Mouse (Mus musculus) midbrain, embryonic 16.5 days (tissue): ENCODE measurements around the gene Nr1h2. TPM values are rescaled to one million over a fixed set of nuclear protein-coding genes. Genes with fewer than 3 reads are reported as not detected.

Experiments
- ATAC-seq: fragments of 200-750 bp; cut with Nextera tagmentation; 2 replicates; pipeline ENCODE4 v1.8.0; 2017; ENCODE audit warnings: moderate TSS enrichment
- H3K27ac ChIP-seq: fragments of 300-500 bp; sonication (generic); 2 replicates; pipeline ENCODE4 v1.5.1; 2014; ENCODE audit warnings: mild to moderate bottlenecking, low read length, mixed read lengths
- H3K27me3 ChIP-seq: fragments of 300-500 bp; sonication (generic); 2 replicates; pipeline ENCODE4 v1.6.1; 2014; ENCODE audit warnings: low read depth, low read length, mixed read lengths; ENCODE audit not compliant: control insufficient read depth, insufficient read depth
- H3K36me3 ChIP-seq: fragments of 300-500 bp; sonication (generic); 2 replicates; pipeline ENCODE4 v1.6.1; 2014; ENCODE audit warnings: mild to moderate bottlenecking, low read length, moderate library complexity, mixed read lengths; ENCODE audit not compliant: control insufficient read depth, insufficient read depth
- H3K4me1 ChIP-seq: fragments of 300-500 bp; sonication (generic); 2 replicates; pipeline ENCODE4 v1.6.1; 2014; ENCODE audit warnings: mild to moderate bottlenecking, low read length, mixed read lengths; ENCODE audit not compliant: control insufficient read depth, insufficient read depth
- H3K4me2 ChIP-seq: fragments of 300-500 bp; sonication (generic); 2 replicates; pipeline ENCODE4 v1.6.1; 2014; ENCODE audit warnings: mild to moderate bottlenecking, low read length, mixed read lengths
- H3K4me3 ChIP-seq: fragments of 300-500 bp; sonication (generic); 2 replicates; pipeline ENCODE4 v1.5.1; 2014; ENCODE audit warnings: low read depth, mild to moderate bottlenecking, low read length, moderate library complexity, mixed read lengths
- H3K9ac ChIP-seq: fragments of 300-500 bp; sonication (generic); 2 replicates; pipeline ENCODE4 v1.6.1; 2014; ENCODE audit warnings: low read depth, low read length, mixed read lengths
- H3K9me3 ChIP-seq: fragments of 300-500 bp; sonication (generic); replicated peaks from 2 replicates; pipeline ENCODE4 v1.6.1; 2014; ENCODE audit warnings: mild to moderate bottlenecking, low read length, mixed read lengths; ENCODE audit not compliant: control insufficient read depth, poor library complexity, severe bottlenecking
- WGBS: fragments of 180-500 bp; shearing (Covaris S2); extraction: QIAGEN DNeasy Blood & Tissue Kit; methylation state at CpG from one replicate; pipeline ENCODE4 v1.1.7; 2014; 5-methylcytosine and 5-hydroxymethylcytosine counted together
- polyA plus RNA-seq: library from polyadenylated mRNA; unstranded; fragments of >200 nt; fragmentation: Nextera tagmentation; extraction: Ambion mirVana; gene quantifications from 2 replicates; pipeline ENCODE4 v1.2.1, GENCODE M21; 2015

Gene Nr1h2
- polyA plus RNA-seq, 1 experiment from 2014 or later, result 58.1 TPM

DNA sequence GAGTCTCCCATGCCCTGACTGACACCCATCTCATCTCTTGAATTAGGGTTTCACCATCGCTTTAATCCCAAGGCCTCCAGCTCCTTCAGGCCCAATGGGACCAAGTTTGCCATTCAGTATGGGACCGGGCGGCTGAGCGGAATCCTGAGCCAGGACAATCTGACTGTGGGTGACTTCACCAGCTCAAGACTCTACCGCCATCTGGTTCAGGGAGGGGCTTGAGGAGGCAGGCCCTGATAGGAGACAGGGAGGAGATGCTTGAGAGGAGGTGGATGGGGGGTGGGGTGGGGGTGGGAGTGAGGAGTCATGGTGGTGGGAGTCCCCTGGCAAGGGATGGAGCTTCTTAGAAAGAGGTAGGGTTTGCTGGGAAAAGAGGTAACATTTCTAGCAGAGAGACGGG lies 27.9 kb upstream of the Nr1h2 start:
- WGBS, result 85% methylated on average over 6 of the region's 6 CpGs
- Histone ChIP-seq H3K4me2 (no peak overlapping the region), H3K36me3 (no peaks in the 10 kb centered on the region), H3K27me3 (no peaks in the 10 kb centered on the region), H3K27ac (no peak overlapping the region), H3K4me3 (no peak overlapping the region), H3K9ac (no peak overlapping the region), H3K9me3 (no peaks in the 10 kb centered on the region), H3K4me1 (no peaks in the 10 kb centered on the region)
- no peak for ATAC-seq

- Histone ChIP-seq H3K4me1 (no peaks in the 10 kb centered on the region), H3K4me3 (no peak overlapping the region), H3K27me3 (no peaks in the 10 kb centered on the region), H3K36me3 (no peaks in the 10 kb centered on the region), H3K9ac (no peak overlapping the region), H3K9me3 (no peaks in the 10 kb centered on the region), H3K27ac (no peak overlapping the region), H3K4me2 (no peak overlapping the region)
- no peak for ATAC-seq
- WGBS, result 54% methylated on average over 5 of the region's 5 CpGs
Measured at GRCm38 (mm10) chr7:44576333-44576844, 22.6 kb upstream of the Nr1h2 start.

- H3K9me3 ChIP-seq, result no peaks in the 10 kb centered on the region
- no peaks in the 10 kb centered on the region for H3K27me3 ChIP-seq
- ATAC-seq, result no peak
- no peak overlapping the region for H3K27ac ChIP-seq
- no peaks in the 10 kb centered on the region for H3K36me3 ChIP-seq
- H3K4me2 ChIP-seq, result no peak overlapping the region
- H3K4me3 ChIP-seq, result no peak overlapping the region
- WGBS, result 67% methylated on average over 5 of the region's 5 CpGs
- no peak overlapping the region for H3K9ac ChIP-seq
- H3K4me1 ChIP-seq, result no peaks in the 10 kb centered on the region
Measured at GRCm38 (mm10) chr7:44572956-44573484, 19.3 kb upstream of the Nr1h2 start.

DNA sequence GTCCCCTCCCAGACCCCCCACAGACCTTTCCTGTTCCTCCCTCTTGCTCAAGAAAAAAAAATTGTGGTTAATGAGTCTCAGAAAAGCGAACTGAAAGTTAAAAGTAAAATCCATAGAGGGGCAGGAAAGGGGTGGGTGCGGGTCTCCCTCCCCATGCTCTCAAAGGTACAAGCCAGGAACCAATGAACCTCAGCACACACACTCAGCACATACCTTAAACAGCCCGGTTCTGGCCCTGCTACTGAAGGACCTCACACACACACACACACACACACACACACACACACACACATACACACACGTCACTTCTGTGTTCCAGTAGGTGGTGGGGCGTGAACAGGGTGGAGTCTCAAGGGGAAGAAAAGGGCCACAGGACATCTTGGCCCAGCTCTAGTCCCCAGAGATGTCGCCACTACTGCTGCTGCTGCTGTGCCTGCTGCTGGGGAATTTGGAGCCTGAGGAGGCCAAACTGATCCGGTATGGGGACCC lies 18.5 kb upstream of the Nr1h2 start, which contains the start of gene Napsa:
TSS of gene Napsa (plus strand) at position 168 of the 489 bp plus-strand sequence.
- Histone ChIP-seq H3K9me3 (no peaks in the 10 kb centered on the region), H3K4me2 (no peak within 1 kb of the TSS), H3K27me3 (no peaks in the 10 kb centered on the region), H3K4me1 (no peaks in the 10 kb centered on the region), H3K9ac (no peak within 1 kb of the TSS), H3K36me3 (no peaks in the 10 kb centered on the region), H3K27ac (no peak within 1 kb of the TSS), H3K4me3 (no peak within 1 kb of the TSS)
- ATAC-seq, result no peak
- 32% methylated on average over 7 of the region's 7 CpGs for WGBS

GRCm38 (mm10) chr7:44571811-44572210 lies 18.1 kb upstream of the Nr1h2 start:
- Histone ChIP-seq H3K36me3 (no peaks in the 10 kb centered on the region), H3K27me3 (no peaks in the 10 kb centered on the region), H3K27ac (no peak overlapping the region), H3K9me3 (no peaks in the 10 kb centered on the region), H3K9ac (no peak overlapping the region), H3K4me2 (no peak overlapping the region), H3K4me3 (no peak overlapping the region), H3K4me1 (no peaks in the 10 kb centered on the region)
- WGBS, result 40% methylated on average over 4 of the region's 4 CpGs
- ATAC-seq, result no peak

DNA sequence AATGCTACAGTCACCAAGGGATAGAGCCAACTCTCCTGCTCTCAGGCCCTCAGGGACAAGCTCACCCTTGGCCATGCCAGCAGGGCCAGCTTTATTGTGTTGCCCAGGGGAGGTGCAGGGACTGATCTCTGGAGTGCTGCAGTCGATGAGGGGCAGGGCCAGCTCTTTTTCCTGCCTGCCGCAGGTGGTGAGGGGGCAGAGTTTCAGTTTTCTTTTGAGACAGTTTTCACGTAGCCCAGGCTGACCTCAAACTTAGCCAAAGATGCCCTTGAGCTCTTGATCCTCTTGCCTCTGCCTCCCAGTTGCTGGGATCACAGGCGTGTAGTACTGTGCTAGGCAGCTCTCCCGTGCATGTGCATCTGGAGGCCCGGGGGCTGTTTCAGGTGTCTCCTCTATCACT lies 17.2 kb upstream of the Nr1h2 start:
- Histone ChIP-seq H3K4me2 (no peak overlapping the region), H3K27ac (no peak overlapping the region), H3K4me3 (no peak overlapping the region), H3K9me3 (no peaks in the 10 kb centered on the region), H3K27me3 (no peaks in the 10 kb centered on the region), H3K36me3 (no peaks in the 10 kb centered on the region), H3K9ac (no peak overlapping the region), H3K4me1 (no peaks in the 10 kb centered on the region)
- 88% methylated on average over 6 of the region's 6 CpGs for WGBS
- no peak for ATAC-seq

DNA sequence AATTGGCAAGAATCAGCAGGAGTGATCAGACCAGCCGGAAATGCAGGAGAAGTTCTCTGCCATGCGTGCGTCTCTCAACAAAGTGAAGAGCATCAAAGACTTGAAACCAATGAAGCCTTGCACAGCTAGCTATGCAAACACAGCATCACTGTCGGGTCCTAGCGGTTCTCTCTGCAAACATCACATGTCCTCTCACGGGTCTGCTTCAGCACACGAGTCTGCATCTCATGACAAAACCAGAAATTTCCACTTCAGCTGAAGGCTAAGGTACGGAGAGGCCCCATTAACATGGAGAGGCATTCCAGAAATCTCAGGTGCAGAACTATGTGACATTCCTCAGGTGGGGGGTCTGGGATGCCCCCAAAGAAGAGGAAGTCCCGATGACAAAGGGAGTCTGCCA lies 15.1 kb upstream of the Nr1h2 start:
- no peaks in the 10 kb centered on the region for H3K27me3 ChIP-seq
- no peak for ATAC-seq
- H3K9ac ChIP-seq, result no peak overlapping the region
- no peak overlapping the region for H3K4me2 ChIP-seq
- H3K4me3 ChIP-seq, result no peak overlapping the region
- H3K9me3 ChIP-seq, result no peaks in the 10 kb centered on the region
- WGBS, result 72% methylated on average over 9 of the region's 9 CpGs
- no peak overlapping the region for H3K27ac ChIP-seq
- H3K4me1 ChIP-seq, result no peaks in the 10 kb centered on the region
- H3K36me3 ChIP-seq, result no peaks in the 10 kb centered on the region

- no peak overlapping the region for H3K4me2 ChIP-seq
- no peaks in the 10 kb centered on the region for H3K27me3 ChIP-seq
- ATAC-seq, result no peak
- no peak overlapping the region for H3K9ac ChIP-seq
- H3K4me3 ChIP-seq, result no peak overlapping the region
- no peaks in the 10 kb centered on the region for H3K4me1 ChIP-seq
- WGBS, result 77% methylated on average over 6 of the region's 6 CpGs
- H3K36me3 ChIP-seq, result no peaks in the 10 kb centered on the region
- H3K27ac ChIP-seq, result no peak overlapping the region
- H3K9me3 ChIP-seq, result no peaks in the 10 kb centered on the region
Measured at GRCm38 (mm10) chr7:44565414-44565813, 11.7 kb upstream of the Nr1h2 start.

- no peaks in the 10 kb centered on the region for H3K9me3 ChIP-seq
- ATAC-seq, result no peak
- 81% methylated on average over 10 of the region's 10 CpGs for WGBS
- no peak overlapping the region for H3K9ac ChIP-seq
- H3K36me3 ChIP-seq, result no peaks in the 10 kb centered on the region
- no peak overlapping the region for H3K4me2 ChIP-seq
- no peaks in the 10 kb centered on the region for H3K4me1 ChIP-seq
- no peak overlapping the region for H3K4me3 ChIP-seq
- no peak overlapping the region for H3K27ac ChIP-seq
- H3K27me3 ChIP-seq, result no peaks in the 10 kb centered on the region
Measured at GRCm38 (mm10) chr7:44564486-44564885, 10.7 kb upstream of the Nr1h2 start.
